Mouse (Mus musculus): ENCODE results near the gene Bub1b.

DNA sequence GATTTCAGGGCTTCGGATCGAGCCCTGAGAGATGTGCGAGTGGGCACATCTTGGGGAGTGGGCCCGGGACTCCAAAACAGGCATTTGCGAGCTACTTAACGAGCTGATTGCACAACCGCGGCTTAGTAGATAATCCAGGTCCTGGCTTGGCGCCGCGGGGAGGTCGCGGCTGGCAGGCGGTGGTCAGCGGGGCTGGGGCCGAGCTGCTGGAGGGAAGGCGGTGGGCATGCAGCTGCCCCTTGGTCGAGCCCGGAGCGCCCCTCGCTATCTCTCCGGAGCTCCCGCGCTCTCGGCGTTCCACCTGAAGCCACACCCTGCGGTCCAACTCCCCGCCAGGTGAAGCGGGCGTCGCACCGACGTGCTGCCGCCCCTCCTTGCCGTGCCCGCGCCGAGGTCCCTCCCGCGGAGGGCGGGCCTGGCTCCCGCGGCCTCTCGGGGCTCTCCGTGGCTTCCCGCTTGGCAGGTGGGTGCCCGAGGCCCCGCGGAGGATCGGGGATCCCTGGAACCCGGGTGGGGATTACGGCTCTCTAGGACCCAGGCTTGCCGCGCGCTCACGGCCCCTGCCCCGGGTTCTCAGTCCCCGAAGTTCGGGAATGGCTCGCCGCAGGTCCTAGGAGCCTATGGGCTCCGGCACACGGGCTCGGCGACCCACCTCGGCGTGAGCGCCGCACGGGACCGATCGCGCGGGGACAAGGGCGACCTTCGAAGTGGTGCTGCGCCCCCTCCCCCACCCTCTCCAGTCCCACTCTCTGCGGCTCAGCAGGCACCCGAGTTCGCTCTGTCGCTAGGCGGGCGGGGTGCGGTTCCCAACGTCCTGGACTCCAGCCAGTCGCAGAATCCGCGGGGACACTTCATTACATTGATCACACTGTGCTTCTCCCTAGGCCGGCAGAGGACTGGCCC is 79.1 kb downstream of the Bub1b start:
- TF ChIP-seq MAFK (IDR thresholded peaks at IDR 0.05; ENCODE audit: insufficient read depth, low read depth, low read length) (no peak), ZNF384 (IDR thresholded peaks at IDR 0.05; ENCODE audit: low read depth, low read length) (no peak), ZC3H11A (IDR thresholded peaks at IDR 0.05; ENCODE audit: borderline replicate concordance, low read depth, low read length) (no peak), CHD2 (IDR thresholded peaks at IDR 0.05; ENCODE audit: low read depth, low read length) (no peak), HCFC1 (IDR thresholded peaks at IDR 0.05; ENCODE audit: borderline replicate concordance, insufficient read depth, low read length) (0 out of 2 replicates have a peak, but pooled peaks have one; percentile 21)
